Mouse (Mus musculus) urinary bladder, postnatal 10 days (tissue): ENCODE measurements around the gene Atp11a.

Experiments used
- DNase-seq: peaks from one replicate; pipeline ENCODE4 v3.0.0; 2022; ENCODE audit warnings: low spot score

Atp11a gene

DNA sequence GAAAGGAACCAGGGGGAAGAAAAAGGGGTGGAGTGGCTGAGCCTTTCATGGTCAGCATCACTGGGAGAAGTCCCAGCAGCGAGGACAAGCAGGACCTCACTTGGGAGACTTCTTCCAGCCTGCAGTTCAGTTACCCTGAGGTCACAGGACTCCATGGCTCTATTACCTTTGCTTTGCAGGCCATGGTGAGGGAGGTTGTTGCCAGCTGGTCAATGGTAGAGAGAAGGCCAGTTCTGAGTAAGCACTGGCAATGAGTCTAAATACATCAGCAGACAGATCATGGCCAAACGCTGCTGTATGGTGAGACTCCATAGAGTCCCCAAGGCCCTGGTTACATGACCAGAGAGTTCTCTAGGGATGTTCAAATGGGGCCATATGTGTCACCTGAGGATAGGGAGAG, 15.5 kb downstream of the Atp11a start:
- DNase-seq = no peak

DNA sequence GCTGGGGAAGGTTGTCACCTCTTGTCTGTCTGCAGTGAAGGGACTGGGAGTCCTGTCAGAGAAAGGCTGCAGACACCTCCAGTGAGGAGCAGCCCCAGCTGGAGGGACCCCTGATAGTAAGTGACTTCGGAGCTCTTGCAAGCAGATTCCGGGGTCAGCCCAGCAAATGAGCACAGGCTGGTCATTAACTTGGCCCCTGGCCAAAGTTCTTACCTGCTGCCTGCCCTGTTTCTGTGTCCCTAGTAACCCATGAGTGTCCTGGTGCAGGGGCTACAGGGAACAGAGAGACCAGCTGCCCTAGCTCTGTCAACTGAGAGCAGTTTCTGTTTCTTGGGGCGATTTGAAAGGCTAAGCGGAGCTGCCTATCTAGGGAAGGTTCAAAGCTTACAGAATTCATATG, 17.1 kb downstream of the Atp11a start:
- no peak for DNase-seq

DNA sequence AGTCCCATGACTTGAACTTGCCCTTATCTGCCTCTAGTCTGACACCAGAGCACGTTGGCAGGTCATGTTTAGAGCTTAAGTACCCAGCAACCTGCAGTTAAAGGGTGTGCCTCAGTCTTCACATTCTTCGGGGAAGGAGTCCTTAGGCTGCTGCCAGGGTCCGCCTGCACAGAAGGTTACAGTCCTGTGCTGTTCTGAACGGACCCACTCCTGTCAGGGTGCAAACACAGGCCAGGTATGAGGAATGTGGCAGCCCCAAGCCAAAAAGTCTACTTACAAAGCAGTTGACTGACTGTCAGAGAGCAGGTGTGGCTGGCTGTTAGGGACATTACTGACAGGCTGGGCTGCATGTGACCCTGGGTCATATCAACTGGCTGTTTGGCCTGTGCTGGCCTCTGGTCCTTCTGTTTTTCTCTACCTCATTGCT, 18.1 kb downstream of the Atp11a start:
- DNase-seq = no peak

DNA sequence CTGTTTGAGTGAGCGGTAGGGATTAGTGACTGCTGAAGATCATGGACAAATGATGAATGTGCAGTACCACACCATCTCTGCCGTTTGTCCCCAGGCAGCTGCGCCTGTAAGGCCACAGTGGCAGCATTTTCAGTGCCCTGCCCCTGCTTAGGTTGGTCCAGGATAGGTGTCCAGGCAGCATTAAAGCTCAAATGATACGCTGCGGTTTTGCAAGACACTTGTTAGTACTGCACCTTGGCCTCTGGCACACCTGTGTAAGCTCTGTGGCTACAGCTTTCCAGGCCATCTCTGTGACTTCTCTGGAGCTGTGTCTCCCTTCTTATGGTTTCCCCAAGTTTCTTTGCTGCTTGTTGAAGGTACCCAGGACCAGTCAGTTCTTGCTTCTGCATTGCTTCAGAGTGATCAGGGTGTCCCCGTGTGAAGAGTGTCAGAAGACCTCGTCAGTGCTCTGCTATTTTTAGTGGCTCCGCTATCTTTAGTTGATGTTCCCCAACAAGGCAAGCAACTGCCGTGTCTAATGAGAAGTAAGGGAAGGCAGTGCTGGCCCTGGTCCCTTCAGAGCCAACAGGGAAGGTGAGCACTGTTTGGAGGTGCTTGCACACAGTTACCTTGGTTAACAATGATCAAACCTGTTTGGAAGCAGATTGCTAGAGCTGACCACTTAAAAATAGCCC, 18.6 kb downstream of the Atp11a start:
- DNase-seq = no peak

DNA sequence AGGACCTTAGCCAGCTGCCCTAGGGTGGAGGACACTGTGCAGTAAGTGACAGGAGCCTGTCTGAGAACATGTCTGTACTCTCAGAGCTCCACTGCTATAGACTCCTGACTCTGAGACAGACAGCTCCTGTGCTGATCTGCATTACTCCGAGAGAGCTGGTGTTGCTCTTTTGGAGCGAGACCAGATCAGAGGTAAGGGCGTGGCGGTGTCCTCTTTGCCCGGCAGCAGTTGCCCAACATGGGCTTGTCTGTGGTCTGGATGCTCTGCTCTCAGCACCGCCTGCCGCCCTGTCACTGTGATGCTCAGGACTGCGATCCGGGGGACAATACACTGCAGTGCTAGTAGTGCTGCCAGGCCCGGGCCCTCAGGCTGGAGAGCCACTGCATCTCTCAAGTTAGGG, 19.4 kb downstream of the Atp11a start:
- no peak for DNase-seq

DNA sequence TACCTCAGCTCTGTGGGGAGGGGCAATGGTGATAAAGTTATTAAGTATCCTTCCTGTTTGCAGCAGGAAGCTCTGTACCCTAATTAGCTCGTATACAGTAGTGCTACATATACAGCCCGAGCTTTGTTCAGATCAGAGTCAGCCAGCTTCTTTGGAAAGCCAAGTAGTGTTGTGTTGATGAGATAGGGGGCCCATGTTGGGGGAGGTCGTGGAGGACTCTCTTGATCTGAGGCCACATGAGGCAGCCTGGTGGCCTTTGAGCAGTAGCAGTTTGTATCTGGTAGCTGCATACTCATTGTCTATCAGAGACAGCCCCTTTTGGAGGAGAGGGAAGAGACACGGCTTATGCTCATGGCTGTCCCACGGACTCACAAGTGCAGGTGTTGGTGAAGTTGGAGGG, 20.4 kb downstream of the Atp11a start:
- DNase-seq = no peak

DNA sequence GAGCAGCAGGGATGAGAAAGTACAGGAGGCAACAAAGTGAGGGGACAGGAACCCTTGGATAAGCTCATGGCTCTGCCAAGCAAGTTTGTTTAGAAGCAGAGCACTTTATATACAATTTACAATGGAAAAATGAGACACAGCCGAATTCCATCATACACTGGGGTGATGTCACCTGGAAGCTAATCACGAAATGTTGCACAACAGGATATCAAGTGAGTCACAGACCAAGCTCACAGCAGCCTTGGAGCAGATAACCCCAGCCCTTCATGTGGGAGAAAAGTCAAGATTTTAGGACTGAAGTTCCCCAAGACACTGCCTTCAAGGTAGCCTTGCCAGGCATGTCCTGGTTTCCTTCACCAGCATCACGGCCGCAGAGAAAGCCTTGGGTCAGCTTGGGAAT, 22.7 kb downstream of the Atp11a start:
- DNase-seq = no peak

DNA sequence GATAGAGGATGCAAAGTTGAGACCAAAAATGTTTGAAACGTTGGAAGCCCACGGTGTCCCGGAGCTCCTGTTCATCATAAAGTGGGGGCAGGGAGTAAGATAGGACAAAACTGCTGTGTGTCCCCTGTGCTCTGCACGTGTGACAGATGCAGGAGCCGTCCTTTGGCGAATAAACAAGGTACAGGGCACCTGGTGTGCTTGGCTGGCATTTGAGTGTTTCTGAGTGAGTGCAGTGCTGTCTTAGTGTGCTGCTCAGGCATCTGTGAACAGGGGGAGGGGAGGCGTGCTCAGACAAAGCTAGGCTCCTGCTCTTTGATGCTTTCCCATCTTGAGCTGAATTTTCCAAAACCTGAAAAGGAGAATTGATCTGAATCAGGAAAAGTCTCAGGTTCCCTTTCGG, 28.7 kb downstream of the Atp11a start:
- no peak for DNase-seq

DNA sequence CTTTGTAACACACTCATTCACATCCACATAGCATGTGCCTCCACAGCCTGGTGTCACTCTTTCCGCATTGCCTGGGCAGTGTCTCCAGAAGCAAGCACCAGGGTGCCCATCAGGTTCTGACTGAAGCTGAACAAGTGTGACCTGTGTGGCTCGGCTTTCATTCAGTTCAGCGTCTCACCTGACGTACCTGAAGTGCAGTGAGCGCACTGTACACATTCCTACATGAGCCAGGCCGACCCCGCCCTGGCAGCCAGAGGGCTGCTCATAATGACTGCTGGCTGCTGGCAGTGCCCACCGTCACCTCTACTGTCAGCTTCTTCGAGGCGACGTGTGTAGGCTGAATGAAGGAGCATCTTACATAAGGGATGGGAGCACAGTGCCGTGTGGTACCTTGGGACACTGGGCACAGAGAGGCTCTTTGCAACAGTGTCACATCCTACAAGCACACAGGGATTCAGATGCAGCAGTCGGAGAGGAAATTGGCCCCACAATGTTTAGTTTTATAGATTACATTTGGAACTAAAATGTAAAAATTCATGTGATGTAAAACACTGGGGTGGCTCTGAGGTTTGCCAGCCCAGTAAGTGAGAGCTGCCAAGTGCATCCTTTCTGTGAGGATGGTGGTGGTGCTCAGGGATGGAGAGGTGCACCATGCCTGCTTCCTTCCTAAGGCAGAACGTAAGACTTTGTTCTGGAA, 29.6 kb downstream of the Atp11a start:
- no peak for DNase-seq

DNA sequence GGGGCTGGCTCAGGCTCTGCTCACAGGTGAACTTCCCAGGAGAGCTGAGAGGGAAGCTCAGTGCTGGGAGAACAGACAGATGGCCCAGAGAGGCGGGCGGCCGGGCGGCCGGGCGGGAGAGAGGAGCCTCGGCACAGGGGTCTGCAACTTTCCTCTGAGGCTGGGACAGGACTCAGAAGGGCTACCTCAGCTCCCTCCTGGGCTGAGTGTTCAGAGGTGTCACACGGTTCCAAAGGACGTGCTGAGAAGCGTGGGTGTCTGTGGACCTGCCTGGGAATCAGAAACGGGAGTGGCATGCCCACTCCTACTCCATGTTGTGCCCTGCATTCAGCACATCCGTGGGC, 30.1 kb downstream of the Atp11a start:
- no peak for DNase-seq

DNA sequence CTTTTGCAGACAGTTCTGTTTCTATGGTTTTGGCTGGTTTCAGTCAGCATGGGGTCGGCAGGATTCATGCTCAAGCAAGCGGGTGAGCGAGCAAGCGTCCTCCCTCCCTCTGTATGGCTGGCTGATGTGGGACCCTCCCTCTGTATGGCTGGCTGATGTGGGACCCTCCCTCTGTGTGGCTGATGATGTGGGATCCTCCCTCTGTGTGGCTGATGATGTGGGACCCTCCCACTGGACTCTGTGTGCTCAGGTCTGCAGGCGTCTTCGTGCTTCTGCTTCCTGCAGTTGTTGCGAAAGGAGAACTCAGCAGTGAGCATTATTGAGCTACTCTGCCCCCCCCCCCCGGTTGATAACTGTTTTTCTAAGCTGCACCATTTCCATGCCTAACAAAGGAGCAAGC, 30.6 kb downstream of the Atp11a start:
- DNase-seq = no peak

DNA sequence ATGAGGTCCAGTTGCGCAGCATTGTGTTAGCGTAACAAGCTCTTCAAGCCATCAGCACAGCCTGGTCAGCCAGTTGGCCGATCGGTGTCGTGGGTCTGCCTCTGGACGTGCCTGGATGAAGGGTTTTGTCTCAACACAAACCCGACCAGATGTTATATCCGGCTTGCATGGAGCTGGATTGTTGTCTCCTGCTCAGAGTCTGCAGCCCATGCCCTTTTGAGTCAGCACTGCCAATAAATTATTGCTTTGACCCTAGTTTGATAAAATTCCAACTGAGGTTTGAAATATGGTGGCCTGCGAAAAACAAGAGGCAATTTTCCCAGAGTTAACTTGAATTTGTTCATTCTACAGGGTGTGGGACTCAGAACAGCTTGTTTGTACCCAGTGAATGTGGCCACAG, 31.9 kb downstream of the Atp11a start:
- DNase-seq = no peak

DNA sequence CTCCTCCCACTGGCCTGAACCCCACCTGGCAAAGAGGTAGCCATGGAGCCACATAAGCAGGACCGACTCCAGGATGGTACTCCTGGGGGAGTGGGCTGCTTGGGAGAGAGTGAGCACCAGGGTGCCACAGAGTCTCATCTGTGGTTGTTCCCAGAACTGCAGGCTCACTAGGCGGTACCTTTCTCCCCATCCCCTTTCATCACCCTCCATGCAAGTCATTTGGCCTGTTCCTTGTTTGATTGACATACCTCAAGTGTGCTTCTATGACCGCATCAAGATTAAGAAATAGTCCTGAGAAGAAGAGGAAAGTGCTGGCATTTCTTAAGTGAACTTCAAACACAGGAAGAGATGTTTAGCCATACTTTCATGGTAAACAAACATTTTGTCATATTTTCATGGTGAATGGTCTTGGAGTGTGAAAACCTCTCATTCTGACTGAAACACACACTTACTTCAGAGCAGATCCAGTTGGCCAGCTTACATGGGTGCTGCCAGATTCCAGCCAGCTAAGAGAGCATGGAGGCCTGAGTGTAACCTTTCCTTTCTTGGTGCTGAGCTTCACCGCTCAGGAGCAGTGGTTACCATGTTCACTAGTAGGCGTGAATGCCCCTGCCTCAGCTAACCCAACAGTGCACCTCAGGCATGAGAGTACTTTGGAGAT, 38.3 kb downstream of the Atp11a start:
- no peak for DNase-seq

DNA sequence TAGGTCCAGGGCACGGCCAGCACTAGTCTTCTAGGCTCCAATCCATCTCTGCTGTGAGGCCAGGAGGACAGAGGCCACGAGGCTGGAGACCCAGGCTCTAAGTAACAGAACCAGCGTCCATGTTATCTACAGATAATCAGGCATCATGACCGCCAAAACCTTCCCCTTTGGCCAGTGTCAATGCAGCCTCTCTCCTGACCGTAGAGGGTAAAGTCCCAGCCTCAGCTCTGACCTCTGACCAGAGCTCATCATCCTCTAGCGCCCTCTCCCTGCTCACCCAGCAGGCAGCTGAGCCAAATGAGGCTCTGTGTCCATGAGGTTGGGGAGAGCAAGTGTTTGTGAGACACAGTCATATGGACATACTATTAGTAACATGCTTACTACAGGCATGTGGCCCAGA, 42.3 kb downstream of the Atp11a start:
- DNase-seq = no peak

DNA sequence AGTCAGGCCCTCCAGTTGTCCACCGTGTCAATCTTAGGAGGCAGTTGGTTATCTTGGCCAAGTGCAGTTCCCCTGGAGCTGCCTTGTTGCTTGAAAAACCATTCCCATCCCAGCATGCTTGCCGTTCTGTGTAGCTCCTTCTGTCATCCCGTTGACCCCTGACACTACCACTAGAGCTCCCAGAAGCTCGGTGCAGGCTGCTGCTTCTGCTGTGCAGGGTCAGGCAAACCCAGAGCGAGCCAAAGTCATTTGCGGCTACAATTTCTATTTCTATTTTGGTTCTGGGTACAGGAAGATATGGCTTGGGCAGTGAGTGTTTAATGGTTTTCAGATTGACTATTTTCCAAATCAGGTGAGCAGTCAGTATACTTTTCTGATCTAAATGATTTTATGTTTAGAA, 43.0 kb downstream of the Atp11a start:
- no peak for DNase-seq

DNA sequence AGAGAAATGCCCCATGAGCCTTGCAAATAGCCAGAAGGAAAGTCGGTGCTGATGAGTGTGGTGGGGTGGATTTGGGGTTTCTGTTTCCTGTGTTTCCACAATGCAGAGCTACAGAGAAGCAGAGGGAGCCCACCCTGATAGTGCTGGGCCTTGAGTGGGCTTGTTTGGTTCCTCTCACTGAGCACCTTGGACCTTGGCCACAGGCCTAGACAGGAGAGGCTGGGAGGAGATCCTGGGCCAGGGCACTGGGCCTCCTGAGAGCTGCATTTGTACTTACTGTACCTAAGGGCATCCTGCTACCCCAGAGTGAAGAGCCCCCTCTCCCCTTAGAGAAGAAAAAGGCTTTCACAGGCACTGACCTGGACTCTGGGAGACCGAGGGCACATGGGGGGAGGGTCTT, 43.4 kb downstream of the Atp11a start:
- no peak for DNase-seq

DNA sequence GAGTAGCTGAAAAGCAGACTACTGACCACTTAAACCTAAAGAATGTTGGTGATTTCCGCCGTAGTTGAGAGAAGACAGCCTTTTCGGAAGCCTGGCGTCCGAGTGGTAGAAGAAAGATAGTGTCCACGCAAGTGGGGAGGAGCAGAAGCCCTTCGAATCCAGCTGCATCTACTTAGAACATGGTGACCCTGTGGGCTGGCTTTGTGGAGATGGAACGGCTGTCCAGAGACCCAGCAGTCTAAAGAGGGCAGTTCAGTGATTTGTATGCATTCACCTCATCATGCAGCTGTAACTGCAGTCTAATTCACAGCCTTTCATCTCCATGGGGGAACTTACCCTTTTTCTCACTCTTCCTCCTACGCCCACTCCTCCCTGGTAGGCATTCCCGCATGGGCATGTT, 44.8 kb downstream of the Atp11a start:
- no peak for DNase-seq

DNA sequence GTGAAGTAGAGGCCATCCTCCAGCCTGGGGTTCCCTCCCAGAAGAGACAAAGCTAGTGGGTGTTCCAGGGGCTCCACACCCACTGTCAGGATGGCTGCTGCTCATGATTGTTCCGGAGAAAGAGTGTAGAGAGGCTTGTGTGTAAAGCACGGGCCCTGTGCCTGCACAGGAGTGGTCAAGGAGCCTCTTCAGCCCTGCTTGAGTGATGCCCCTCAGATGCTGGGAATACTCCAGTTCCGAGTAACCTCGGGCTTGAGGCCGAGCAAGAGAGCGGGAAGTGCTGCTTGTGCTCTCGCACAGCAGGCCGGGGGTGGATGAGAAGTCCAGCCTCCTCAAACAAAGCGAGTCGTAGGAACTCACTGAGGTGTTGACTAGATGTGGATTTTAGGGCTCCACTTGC, 46.3 kb downstream of the Atp11a start:
- no peak for DNase-seq

DNA sequence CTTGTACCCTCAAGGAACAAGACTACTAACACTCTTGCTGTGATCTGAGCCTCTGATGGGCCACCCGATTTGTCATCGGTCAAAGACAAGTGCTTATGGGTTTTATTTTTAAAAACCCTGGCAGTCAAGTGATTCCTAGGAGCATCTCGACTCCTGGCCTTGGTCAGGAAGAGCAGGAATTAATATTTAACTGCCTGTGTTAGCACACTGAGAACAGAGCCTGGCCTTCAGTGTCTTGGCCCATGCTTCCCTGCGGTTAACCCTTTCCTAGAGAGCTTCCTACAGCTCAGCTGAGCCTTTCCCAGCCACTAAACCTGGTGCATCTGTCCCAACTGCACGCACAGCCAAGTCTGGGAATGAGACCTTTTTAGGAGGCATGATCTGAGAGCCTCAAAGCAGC, 48.1 kb downstream of the Atp11a start:
- DNase-seq = no peak

DNA sequence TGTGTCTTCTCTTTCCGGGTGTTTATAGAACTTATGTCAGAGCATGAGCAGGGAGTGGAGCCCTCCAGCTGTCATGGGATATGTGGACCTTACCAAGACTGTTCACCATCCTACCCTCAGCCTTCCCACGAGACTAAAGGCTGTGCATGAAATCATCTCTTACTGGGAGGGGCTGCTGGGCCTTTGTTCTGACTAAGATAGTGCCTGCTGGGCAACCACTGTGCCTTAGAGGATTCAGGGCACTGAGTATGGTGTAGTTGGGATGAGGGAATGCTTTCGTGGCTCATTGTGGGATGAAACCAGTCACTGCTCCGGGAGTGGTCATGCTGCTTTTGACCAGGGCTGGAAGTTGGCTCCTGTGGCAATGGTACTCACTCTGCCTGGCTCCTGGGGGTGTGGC, 48.8 kb downstream of the Atp11a start:
- no peak for DNase-seq

DNA sequence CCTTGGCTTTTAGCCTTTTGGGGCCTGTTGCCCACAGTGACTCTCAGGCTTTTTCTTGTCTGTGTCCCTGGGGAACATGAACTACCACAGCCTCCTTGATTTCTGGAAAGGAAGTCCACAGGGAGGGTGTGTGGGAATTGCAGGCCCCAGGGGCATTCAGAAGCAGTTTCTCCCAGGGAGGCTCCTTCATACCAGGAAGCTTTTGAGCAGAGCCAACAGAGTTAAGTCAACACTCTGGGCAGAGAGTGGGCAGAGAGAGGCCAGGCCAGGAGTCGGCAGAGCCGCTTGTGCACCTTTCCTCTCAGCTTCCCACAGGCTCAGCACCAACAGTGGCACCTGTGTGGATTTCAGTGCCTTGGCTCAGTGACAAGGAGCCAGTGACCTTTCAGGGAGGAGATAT, 51.2 kb downstream of the Atp11a start:
- DNase-seq = no peak

DNA sequence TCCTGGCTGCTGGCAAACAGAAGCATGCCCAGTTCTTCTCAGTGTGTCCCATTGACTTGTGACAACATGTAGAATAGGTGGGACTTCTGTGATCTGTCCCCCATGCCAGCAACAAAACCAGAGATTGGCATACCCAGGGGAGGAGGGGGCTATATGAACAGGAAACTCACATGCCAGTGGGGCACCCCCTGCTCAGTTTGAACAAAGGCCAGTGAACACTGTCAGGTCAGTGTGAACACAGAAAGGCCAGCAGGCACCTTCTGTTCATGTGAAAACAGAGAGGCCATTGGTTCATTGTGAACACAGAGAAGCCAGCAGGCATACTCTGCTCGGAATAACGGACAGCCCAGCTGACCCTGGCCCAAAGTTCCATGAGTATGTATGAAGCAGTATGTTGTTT, 52.7 kb downstream of the Atp11a start:
- DNase-seq = no peak

DNA sequence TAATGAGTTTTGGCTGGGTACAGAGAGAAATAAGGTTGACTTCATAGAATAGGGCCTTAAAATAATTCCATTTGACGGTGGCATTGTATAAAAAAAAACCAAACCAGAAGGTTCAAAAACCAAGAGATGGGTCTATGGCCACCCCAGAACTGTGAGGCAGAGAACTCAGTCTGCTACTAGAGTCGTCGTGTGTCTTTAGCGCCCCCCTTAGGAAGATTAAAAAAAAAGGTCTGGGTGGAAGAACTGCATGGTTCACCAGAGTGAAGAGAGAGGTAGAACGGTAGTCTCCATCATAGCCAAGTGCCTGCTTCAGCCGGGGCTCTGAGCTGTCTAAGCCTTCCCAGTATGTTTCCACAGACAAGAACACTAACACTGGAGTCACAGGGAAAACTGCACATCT, 54.4 kb downstream of the Atp11a start:
- DNase-seq = no peak

DNA sequence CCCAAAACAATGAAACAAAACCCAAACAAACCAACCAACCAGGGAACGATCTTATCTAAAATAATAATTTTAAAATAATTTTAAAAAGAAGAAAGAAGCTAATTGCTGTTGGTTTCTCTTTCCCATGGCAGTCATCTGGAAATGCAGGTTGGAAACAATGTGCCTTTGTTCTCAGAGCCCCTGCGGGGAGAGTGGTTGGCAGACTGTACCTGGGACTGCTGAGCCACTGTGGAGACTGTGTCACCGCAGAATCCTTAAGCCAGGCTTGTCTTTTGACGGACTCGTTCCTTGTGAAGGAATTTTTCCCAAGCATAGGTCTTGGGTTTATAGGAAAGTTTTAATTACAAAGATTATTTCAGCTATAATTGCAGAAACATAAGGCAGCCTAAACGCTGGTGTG, 59.6 kb downstream of the Atp11a start:
- DNase-seq = no peak
